Mouse (Mus musculus) olfactory bulb, adult 2 months (tissue): ENCODE measurements around the gene 1700025G04Rik.

Experiments used
- CTCF ChIP-seq: fragments of 200-500 bp; IDR thresholded peaks from 2 replicates; pipeline ENCODE4 v1.5.1; 2012; ENCODE audit warnings: low read depth, mild to moderate bottlenecking, low read length, moderate library complexity; ENCODE audit not compliant: insufficient read depth
- POLR2A ChIP-seq: fragments of 200-500 bp; IDR thresholded peaks from 2 replicates; pipeline ENCODE4 v1.6.1; 2012; ENCODE audit warnings: mild to moderate bottlenecking, low read depth, low read length, moderate library complexity; ENCODE audit not compliant: insufficient read depth

DNA sequence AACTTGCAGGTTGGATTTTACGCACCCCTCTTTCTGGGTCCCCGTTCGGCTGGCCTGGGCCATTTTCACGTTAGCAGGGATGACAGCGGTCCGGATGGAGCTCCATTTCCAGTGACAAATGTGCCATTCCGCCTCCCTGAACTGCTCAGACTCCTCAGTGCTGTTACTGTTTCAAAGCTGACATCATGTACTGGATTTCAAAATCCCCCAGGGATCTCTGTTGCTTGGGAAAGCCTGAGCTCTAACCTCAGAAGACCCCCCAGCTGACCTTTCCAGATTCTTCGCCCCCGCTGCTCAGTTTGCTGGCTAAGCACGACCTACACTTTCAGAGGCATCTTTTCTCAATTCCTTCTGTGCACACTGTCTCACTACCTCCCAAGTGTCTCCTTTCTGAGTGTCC, 128.7 kb downstream of the 1700025G04Rik start:
- TF ChIP-seq POLR2A: no peak
- TF ChIP-seq CTCF: no peak
